Mouse (Mus musculus): Measurements from ENCODE around the gene Ctnnal1.

GRCm38 (mm10) chr4:56768913-56769312 is 96.1 kb downstream of the Ctnnal1 start:
- TF ChIP-seq CTCF (IDR thresholded peaks at IDR 0.05; ENCODE audit: low read depth): no peak
- no peak for TF ChIP-seq EP300 (optimal IDR thresholded peaks at IDR 0.05)
